ENCODE assay signal across 1 mouse cellular context in genomic region chr8:111445960-111446660, GRCm38 (mm10).
TF ChIP-seq lines count a peak whose summit lies in the region.

No protein-coding gene starts in this region.

TF ChIP-seq in CH12.LX, 34 proteins besides CTCF, POLR2A, EP300 and RAD21 (continued from another document):
- TF ChIP-seq NRF1 (IDR thresholded peaks at IDR 0.05; ENCODE audit: low read depth, low read length) (no peak), CHD1 (IDR thresholded peaks at IDR 0.05; ENCODE audit: low read depth, low read length) (no peak), ETS1 (conservative IDR thresholded peaks at IDR 0.05; ENCODE audit: low read depth, low read length) (no peak), USF1 (IDR thresholded peaks at IDR 0.05; ENCODE audit: low read depth, low read length) (no peak), UBTF (IDR thresholded peaks at IDR 0.05; ENCODE audit: low read depth, low read length) (no peak), ELF1 (IDR thresholded peaks at IDR 0.05; ENCODE audit: low read depth, low read length) (no peak), MAFK (IDR thresholded peaks at IDR 0.05; ENCODE audit: insufficient replicate concordance, low read length) (no peak), MAX (IDR thresholded peaks at IDR 0.05; ENCODE audit: low read length) (no peak), MYC (IDR thresholded peaks at IDR 0.05; ENCODE audit: low read depth, low read length) (no peak), ZC3H11A (IDR thresholded peaks at IDR 0.05; ENCODE audit: low read depth, low read length) (no peak), NELFE (IDR thresholded peaks at IDR 0.05; ENCODE audit: low read depth, low read length) (no peak)
